Mouse (Mus musculus) right cerebral cortex, postnatal 36 days (tissue): ENCODE results near the gene Memo1.
"Not testable (repeated sequence)": the region's sequence is repeated elsewhere in the genome, so short reads cannot be mapped to it uniquely, and the experiment has no call there.

ENCODE experiments used
- DNase-seq, 2 experiments: peaks; one replicate each; pipeline ENCODE4 v3.0.0; 2022; ENCODE audit warnings: low spot score in 2 of 2, mixed read lengths in 1 of 2

Memo1 gene

DNA sequence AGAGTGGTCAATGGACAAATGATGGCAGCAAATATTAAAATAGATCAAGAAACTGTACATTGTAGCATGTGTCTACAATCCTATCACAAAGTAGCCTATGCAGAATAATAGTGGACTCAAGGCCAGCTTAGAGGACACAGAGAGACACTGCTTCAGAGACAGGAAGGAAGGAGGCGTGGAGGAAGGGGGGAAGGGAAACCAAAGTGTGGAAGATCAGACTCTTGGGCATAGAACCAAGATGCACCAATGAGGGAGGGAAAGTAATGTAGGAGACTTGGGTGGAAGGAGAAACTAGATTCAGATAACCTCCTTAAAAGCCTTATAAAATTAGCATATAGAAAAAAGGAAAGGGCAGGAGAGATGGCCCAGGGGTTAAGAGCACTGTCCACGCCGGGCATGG lies 32.9 kb downstream of the Memo1 start:
- DNase-seq: no peak

GRCm38 (mm10) chr17:74245284-74245683 lies 50.0 kb downstream of the Memo1 start:
- no peak for DNase-seq

DNA sequence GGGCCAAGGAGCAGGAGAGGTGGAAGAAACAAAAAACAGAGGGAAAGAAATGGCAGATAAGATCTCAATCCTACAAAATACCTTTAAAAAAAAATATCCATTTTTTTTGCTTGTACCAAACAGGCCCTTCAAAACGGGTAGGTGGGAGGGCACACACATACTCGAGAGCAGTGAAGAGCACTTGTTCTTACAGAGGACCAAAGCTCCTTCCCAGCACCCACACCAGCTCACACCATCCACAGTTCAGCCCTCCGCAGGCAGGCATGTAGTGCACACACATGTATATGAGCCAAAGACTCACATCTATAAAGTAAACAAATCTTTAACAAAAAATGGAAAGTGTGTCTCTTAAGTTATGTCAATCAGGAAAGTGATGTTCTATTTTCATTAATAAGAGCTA lies 52.5 kb downstream of the Memo1 start:
- no peak for DNase-seq

- no peak for DNase-seq
Observed at GRCm38 (mm10) chr17:74240322-74240721, 55.0 kb downstream of the Memo1 start.

DNA sequence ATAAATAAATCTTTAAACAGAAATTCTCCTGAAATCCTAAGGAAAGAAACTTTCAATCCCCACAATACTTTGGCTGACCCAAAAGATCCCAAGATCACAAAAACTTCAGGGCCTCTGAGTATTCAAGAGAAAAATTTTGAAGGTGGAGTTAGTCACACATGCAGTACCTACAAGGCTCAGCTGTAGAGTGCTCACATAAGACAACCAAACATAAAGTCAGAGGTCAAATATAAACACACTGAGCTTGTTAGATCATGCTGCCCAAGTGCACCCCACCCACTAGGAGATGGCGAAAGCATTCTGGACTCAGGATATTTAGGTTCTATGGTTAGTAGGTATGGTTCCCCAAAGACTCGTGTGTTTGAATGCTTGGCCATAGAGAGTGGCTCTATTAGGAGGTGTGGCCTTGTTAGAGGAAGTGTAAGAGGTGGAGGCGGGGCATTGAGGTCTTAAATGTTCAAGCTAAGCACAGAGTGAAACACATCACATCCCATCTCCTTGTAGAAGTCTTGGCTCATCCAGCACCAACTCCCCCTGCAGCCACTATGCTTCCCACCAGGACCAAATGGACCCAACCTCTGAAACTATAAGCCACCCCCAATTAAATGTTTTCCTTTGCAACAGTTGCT lies 67.1 kb downstream of the Memo1 start:
- DNase-seq: no peak

- DNase-seq: no peak
Observed at GRCm38 (mm10) chr17:74217304-74217703, 78.0 kb downstream of the Memo1 start.

DNA sequence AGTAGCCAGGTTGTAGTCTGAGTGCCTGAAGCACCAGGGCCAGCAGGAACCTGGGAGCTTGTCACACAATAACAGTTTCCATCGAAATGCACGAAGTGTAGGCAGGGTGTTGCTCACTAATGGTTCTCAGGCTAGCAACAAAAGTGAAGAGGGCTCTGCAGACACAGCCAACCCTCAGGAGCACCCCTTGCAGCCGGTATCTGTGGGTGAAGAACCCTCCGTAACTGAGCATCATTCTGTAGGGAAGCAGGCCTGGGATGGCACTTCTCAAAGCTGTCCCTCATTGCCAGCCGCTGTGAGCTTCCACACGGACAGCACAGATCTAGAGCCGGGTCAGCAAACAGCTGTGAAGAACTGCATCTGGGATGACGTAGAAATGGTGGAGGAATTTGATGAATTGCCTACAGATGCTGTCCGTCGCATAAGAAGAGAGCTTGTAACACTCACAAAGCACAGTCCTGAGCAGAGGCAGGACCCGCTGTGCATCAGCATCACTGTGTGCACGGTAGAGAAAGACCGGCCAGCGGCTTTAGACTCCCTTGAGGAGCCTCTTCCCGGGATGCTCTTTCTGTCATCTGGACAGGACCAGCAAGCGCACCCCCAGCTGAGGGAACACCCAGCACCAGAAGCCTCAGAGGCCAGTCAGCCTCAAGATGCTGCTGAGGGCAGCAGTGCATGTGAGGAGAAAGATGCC lies 82.3 kb downstream of the Memo1 start:
- DNase-seq: not testable (repeated sequence)

DNA sequence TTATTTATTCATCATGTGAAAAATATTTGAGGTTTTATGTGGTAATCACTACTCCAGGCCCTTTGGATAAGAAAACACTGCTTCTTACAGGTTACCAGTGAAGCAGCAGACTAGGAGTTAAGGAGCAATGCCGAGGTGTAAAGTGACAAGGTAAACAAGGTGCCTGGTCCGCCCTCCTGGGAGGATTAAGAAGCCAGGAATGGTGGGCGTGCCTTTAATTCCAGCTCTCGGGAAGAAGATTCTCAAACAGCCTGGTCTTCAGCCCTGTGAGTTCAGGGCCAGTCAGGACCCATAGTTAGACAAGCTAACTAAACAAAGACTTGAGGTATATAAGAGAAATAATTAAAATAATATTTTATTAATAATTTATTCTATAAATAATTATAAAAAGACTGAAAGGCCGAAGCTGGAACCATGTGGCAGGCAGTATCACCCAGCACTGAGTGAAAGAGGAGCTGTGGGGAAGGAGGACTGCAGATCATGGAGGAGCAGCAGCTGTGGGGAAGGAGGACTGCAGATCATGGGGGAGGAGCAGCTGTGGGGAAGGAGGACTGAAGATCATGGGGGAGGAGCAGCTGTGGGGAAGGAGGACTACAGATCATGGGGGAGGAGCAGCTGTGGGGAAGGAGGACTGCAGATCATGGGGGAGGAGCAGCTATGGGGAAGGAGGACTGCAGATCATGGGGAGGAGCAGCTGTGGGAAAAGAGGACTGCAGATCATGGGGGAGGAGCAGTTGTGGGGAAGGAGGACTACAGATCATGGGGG lies 86.0 kb downstream of the Memo1 start:
- DNase-seq: no peak

- DNase-seq: no peak
Observed at GRCm38 (mm10) chr17:74195943-74196342, 99.4 kb downstream of the Memo1 start.

DNA sequence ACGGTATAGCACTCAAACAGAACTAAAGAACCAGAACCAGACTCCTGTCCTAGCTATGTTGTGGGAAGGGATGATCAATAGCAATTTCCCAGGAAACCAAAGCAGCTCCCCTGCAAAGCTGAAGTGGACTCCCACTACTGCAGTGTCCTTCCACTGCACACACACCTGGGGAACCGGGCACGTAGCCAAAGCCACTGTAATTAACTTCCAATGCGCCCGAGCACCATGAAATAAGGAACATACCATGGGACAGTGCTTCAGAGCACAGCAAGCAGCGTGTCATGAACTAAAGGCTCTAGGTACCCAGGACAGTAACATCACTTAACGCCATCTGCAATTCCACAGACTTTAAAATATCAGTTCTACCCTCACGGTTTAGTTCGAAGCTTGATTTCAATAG lies 100.6 kb downstream of the Memo1 start:
- no peak for DNase-seq

- no peak for DNase-seq
Observed at GRCm38 (mm10) chr17:74193463-74193862, 101.9 kb downstream of the Memo1 start.

- DNase-seq: no peak
Observed at GRCm38 (mm10) chr17:74191446-74191845, 103.9 kb downstream of the Memo1 start.

GRCm38 (mm10) chr17:74186197-74186596 lies 109.1 kb downstream of the Memo1 start:
- DNase-seq: no peak

DNA sequence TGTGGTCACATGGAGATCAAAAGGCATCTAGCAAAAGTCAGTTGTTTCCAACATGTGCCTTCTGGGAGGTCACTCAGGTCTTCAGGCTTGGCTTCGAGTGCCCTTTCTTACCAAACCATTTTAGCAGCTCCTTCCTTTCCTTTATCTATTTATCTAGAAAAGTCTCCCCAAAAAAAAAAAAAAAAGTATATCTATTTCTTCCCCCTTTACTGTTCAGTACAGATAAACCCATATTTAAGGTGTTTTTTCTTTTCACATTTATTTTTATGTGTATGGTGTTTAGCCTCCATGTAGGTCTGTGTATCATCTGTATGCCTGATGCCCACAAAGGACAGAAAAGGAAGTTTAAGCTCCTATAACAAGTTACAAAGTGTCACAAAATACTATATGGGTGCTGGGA lies 110.6 kb downstream of the Memo1 start:
- DNase-seq: no peak

- no peak for DNase-seq
Observed at GRCm38 (mm10) chr17:74180889-74181288, 114.4 kb downstream of the Memo1 start.

GRCm38 (mm10) chr17:74179640-74180039 lies 115.7 kb downstream of the Memo1 start:
- not testable (repeated sequence) for DNase-seq

DNA sequence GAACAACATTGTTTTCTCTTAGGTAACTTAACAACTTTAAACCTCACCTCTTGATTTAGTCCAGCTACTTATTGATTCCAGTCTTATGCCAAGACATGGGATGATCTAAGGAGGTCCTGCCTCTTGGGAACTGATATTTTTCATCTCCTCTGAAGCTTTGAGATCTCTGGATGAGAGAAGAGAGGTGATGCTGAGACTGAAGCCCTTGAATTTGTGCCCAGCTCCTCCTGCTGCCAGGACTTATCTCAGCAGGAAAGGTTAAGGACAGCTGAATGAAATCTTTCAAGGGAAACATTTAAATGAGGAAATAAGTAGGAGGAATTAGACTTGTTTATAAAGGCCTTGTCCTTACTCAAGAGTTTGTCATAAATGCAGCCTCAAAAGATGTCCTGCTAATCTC lies 121.6 kb downstream of the Memo1 start:
- no peak for DNase-seq

- no peak for DNase-seq
Observed at GRCm38 (mm10) chr17:74172834-74173233, 122.5 kb downstream of the Memo1 start.

GRCm38 (mm10) chr17:74159443-74159894 lies 135.9 kb downstream of the Memo1 start:
- no peak for DNase-seq

GRCm38 (mm10) chr17:74158161-74158560 lies 137.2 kb downstream of the Memo1 start:
- DNase-seq: no peak
